Mouse (Mus musculus) hindbrain, embryonic 14.5 days (tissue): ENCODE measurements around the gene Inafm1. TPM values are rescaled to one million over a fixed set of nuclear protein-coding genes. Genes with fewer than 3 reads are reported as not detected.

Experiments
- ATAC-seq: fragments of 200-750 bp; cut with Nextera tagmentation; 2 replicates; pipeline ENCODE4 v1.8.0; 2017; ENCODE audit warnings: moderate number of reproducible peaks, mild to moderate bottlenecking, moderate TSS enrichment, moderate library complexity; ENCODE audit not compliant: low FRiP score
- DNase-seq: peaks from one replicate; pipeline ENCODE4 v3.0.0-alpha.2; 2015; ENCODE audit warnings: low spot score
- H3K27ac ChIP-seq: fragments of 300-500 bp; sonication (generic); 2 replicates; pipeline ENCODE4 v1.5.1; 2014; ENCODE audit warnings: mild to moderate bottlenecking, moderate library complexity
- H3K27me3 ChIP-seq: fragments of 300-500 bp; sonication (generic); 2 replicates; pipeline ENCODE4 v1.6.1; 2014; ENCODE audit warnings: mild to moderate bottlenecking, low read length, mixed read lengths; ENCODE audit not compliant: control insufficient read depth, insufficient read depth
- H3K36me3 ChIP-seq: fragments of 300-500 bp; sonication (generic); replicated peaks from 2 replicates; pipeline ENCODE4 v1.6.1; 2014; ENCODE audit not compliant: control insufficient read depth, insufficient read depth
- H3K4me1 ChIP-seq: fragments of 300-500 bp; sonication (generic); replicated peaks from 2 replicates; pipeline ENCODE4 v1.6.1; 2014; ENCODE audit warnings: antibody characterized with exemption, low read length, mixed read lengths; ENCODE audit not compliant: control insufficient read depth, insufficient read depth
- H3K4me2 ChIP-seq: fragments of 300-500 bp; sonication (generic); replicated peaks from 2 replicates; pipeline ENCODE4 v1.6.1; 2014; ENCODE audit warnings: mild to moderate bottlenecking, moderate library complexity
- H3K4me3 ChIP-seq: fragments of 300-500 bp; sonication (generic); replicated peaks from 2 replicates; pipeline ENCODE4 v1.5.1; 2014; ENCODE audit warnings: mild to moderate bottlenecking, low read length
- H3K9ac ChIP-seq: fragments of 300-500 bp; sonication (generic); 2 replicates; pipeline ENCODE4 v1.6.1; 2014
- H3K9me3 ChIP-seq: fragments of 300-500 bp; sonication (generic); 2 replicates; pipeline ENCODE4 v1.6.1; 2016; ENCODE audit warnings: low read length; ENCODE audit not compliant: control insufficient read depth
- WGBS: fragments of 180-500 bp; shearing (Covaris S2); extraction: QIAGEN DNeasy Blood & Tissue Kit; methylation state at CpG from one replicate; pipeline ENCODE4 v1.1.7; 2014; 5-methylcytosine and 5-hydroxymethylcytosine counted together
- polyA plus RNA-seq: library from polyadenylated mRNA; unstranded; fragments of >200 nt; fragmentation: Nextera tagmentation; extraction: Ambion mirVana; gene quantifications from 2 replicates; pipeline ENCODE4 v1.2.1, GENCODE M21; 2014

Gene Inafm1
- 51.3 and 51.6 TPM in 2 replicates for polyA plus RNA-seq

DNA sequence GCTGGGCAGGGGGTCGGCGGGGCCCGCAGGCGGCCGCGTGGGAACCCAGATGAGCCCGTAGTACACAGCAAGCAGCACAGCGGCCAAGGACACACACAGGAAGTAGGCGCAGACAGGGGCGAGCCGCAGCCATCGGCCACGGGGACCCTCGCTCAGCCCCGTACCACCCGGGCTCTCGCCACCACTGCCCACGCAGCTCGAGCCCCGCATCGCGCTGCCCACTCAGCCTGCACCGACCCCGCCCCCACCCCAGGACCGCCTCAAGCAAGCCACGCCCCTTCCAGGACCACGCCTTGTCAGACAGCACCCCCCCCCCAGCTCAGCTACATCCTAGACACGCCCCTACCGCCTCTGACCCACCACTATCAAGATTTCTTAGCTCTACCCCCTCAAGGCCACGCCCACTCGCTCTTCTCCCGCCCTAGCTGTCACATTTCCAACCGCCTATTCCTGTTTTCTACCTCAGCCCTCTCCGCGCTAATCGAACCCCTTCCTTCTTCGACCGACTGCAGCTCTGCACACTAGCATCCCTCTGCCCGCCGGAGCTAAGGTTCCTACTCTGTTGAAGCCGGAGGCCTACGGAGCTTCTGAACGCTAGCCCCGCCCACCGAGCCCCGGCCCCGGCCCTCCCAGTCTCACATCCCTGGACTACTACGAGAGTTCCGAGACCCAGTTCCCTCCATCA, at the start of gene Inafm1:
TSS of gene Inafm1 (minus strand) at position 537 of the 685 bp plus-strand sequence.
- DNase-seq = peak; percentile 89
- Histone ChIP-seq H3K27ac (peak within 1 kb of the TSS; percentile 95), H3K9me3 (no peaks in the 10 kb centered on the region), H3K27me3 (no peaks in the 10 kb centered on the region), H3K4me1 (peaks cover 25% of the 10 kb centered on the region), H3K4me2 (peak within 1 kb of the TSS; percentile 87), H3K9ac (peak within 1 kb of the TSS; percentile 92), H3K36me3 (peaks cover 33% of the 10 kb centered on the region), H3K4me3 (peak within 1 kb of the TSS; percentile 89)
- under 1% methylated on average over 46 of the region's 49 CpGs for WGBS
- peak; percentile 86 for ATAC-seq

GRCm38 (mm10) chr7:16320479-16320878, 47.1 kb upstream of the Inafm1 start:
- Histone ChIP-seq H3K27me3 (no peaks in the 10 kb centered on the region), H3K9me3 (no peaks in the 10 kb centered on the region), H3K9ac (no peak overlapping the region), H3K36me3 (peaks cover 18% of the 10 kb centered on the region), H3K4me2 (no peak overlapping the region), H3K27ac (no peak overlapping the region), H3K4me1 (no peaks in the 10 kb centered on the region), H3K4me3 (no peak overlapping the region)
- no peak for DNase-seq
- no peak for ATAC-seq
- 88% methylated on average over 6 of the region's 6 CpGs for WGBS

DNA sequence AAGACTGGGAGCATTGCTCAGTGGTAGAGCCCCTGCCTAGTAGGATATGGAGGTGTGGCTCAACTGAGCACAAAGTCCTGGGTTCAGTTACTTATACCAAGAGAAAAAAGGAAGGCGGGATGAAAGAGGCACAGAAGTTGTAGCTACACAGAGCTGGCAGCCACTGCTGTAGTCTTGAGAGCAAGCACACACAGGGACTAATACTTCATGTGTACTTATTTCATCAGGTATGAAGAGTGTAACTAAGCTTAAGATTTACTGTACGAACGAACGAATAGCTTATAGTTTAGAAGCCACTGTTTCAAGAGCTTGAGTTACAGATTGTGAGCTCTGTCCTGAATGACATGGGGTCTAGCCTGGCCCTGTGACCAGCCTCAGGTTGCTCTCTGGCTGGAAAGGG, 45.8 kb upstream of the Inafm1 start:
- WGBS = 90% methylated on average over 4 of the region's 4 CpGs
- no peaks in the 10 kb centered on the region for H3K27me3 ChIP-seq
- DNase-seq (no peak), ATAC-seq (no peak)
- peaks cover 18% of the 10 kb centered on the region for H3K36me3 ChIP-seq
- no peak overlapping the region for H3K4me2 ChIP-seq
- no peaks in the 10 kb centered on the region for H3K4me1 ChIP-seq
- H3K27ac ChIP-seq = no peak overlapping the region
- H3K9ac ChIP-seq = no peak overlapping the region
- H3K9me3 ChIP-seq = no peaks in the 10 kb centered on the region
- no peak overlapping the region for H3K4me3 ChIP-seq

DNA sequence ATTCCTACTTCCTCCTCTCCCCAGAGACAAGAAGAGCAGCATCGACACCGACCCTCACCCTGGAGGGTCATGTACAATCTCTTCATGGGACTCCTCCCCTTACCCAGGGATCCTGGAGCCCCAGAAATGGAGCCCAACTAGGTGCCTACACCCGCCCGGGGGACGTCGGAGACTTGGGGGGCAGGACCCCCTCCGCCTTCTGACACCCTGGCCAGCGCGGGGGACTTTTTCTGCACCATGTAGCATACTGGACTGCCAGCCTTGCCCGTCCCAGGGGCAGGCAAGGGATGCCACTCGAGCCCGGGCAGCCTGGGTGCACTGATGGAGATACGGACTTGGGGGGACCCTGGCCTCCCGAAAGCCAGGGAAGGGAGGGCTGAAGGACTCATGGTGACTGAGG, 43.7 kb upstream of the Inafm1 start:
- no peak for ATAC-seq
- no peak for DNase-seq
- Histone ChIP-seq H3K9me3 (no peaks in the 10 kb centered on the region), H3K27ac (no peak overlapping the region), H3K36me3 (peaks cover 14% of the 10 kb centered on the region), H3K4me1 (peaks cover 14% of the 10 kb centered on the region), H3K27me3 (no peaks in the 10 kb centered on the region), H3K4me2 (no peak overlapping the region), H3K4me3 (no peak overlapping the region), H3K9ac (no peak overlapping the region)
- 90% methylated on average over 14 of the region's 14 CpGs for WGBS

DNA sequence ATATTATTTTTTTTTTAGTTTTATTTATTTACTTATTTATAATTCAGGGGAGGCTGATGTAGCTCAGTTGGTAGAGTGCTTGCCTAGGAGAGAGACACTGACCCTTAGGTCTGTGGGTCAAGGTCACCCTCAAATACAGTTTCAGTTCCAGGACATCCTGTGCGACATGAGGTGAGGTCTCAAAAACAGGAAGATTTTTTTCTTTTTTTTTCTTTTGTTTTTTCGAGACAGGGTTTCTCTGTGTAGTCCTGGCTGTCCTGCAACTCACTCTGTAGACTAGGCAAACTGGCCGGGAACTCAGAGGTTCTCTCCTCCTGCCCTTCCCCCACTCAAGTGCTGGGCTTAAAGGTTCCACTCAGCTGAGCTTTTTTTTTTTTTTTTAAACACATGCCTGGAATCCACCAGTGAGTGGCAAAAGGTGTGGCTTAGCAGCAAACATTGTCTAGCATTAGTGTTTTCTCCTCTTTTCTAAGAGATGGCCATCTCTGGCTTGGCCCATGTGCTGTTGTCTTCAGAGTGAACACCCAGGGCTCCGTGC, 41.9 kb upstream of the Inafm1 start:
- Histone ChIP-seq H3K4me2 (no peak overlapping the region), H3K27ac (no peak overlapping the region), H3K4me3 (no peak overlapping the region), H3K27me3 (no peaks in the 10 kb centered on the region), H3K9ac (no peak overlapping the region), H3K4me1 (peaks cover 25% of the 10 kb centered on the region), H3K9me3 (no peaks in the 10 kb centered on the region), H3K36me3 (peaks cover 14% of the 10 kb centered on the region)
- DNase-seq (no peak), ATAC-seq (no peak)
- 70% methylated on average over 4 of the region's 4 CpGs for WGBS

- Histone ChIP-seq H3K9me3 (no peaks in the 10 kb centered on the region), H3K9ac (peak overlapping the region; percentile 90), H3K36me3 (peaks cover 14% of the 10 kb centered on the region), H3K4me2 (peak overlapping the region; percentile 94), H3K27me3 (no peaks in the 10 kb centered on the region), H3K27ac (peak overlapping the region; percentile 95), H3K4me3 (peak overlapping the region; percentile 63), H3K4me1 (peaks cover 25% of the 10 kb centered on the region)
- WGBS = 8% methylated on average over 13 of the region's 13 CpGs
- ATAC-seq = peak; percentile 15; the same call in 1 of the 2 replicates
- DNase-seq = peak; percentile 36
These were observed 40.9 kb upstream of the Inafm1 start for GRCm38 (mm10) chr7:16314221-16314775.

- Histone ChIP-seq H3K4me3 (peak overlapping the region; percentile 63), H3K9me3 (no peaks in the 10 kb centered on the region), H3K36me3 (peaks cover 14% of the 10 kb centered on the region), H3K9ac (peak overlapping the region; percentile 90), H3K27ac (peak overlapping the region; percentile 95), H3K4me1 (peaks cover 25% of the 10 kb centered on the region), H3K27me3 (no peaks in the 10 kb centered on the region), H3K4me2 (peak overlapping the region; percentile 94)
- ATAC-seq (peak; percentile 68), DNase-seq (peak; percentile 82)
- 1% methylated on average over 58 of the region's 66 CpGs for WGBS
These were observed 40.2 kb upstream of the Inafm1 start for GRCm38 (mm10) chr7:16313481-16314220.

- H3K4me2 ChIP-seq = peak overlapping the region; percentile 94
- H3K36me3 ChIP-seq = peaks cover 8% of the 10 kb centered on the region
- no peak for ATAC-seq
- 2% methylated on average over 12 of the region's 12 CpGs for WGBS
- H3K4me3 ChIP-seq = peak overlapping the region; percentile 63
- peak overlapping the region; percentile 76 for H3K27ac ChIP-seq
- H3K9me3 ChIP-seq = no peaks in the 10 kb centered on the region
- H3K4me1 ChIP-seq = peaks cover 25% of the 10 kb centered on the region
- no peaks in the 10 kb centered on the region for H3K27me3 ChIP-seq
- peak overlapping the region; percentile 86 for H3K9ac ChIP-seq
- DNase-seq = peak; percentile 52
These were observed 39.4 kb upstream of the Inafm1 start for GRCm38 (mm10) chr7:16312672-16313311.
